Mouse (Mus musculus): ENCODE measurements around the gene Git1. TPM values are rescaled to one million over a fixed set of nuclear protein-coding genes. Genes with fewer than 3 reads are reported as not detected.

Git1 gene
- polyA plus RNA-seq (2012; rRNA removed), result 84.9 and 92.0 TPM in 2 replicates

DNA sequence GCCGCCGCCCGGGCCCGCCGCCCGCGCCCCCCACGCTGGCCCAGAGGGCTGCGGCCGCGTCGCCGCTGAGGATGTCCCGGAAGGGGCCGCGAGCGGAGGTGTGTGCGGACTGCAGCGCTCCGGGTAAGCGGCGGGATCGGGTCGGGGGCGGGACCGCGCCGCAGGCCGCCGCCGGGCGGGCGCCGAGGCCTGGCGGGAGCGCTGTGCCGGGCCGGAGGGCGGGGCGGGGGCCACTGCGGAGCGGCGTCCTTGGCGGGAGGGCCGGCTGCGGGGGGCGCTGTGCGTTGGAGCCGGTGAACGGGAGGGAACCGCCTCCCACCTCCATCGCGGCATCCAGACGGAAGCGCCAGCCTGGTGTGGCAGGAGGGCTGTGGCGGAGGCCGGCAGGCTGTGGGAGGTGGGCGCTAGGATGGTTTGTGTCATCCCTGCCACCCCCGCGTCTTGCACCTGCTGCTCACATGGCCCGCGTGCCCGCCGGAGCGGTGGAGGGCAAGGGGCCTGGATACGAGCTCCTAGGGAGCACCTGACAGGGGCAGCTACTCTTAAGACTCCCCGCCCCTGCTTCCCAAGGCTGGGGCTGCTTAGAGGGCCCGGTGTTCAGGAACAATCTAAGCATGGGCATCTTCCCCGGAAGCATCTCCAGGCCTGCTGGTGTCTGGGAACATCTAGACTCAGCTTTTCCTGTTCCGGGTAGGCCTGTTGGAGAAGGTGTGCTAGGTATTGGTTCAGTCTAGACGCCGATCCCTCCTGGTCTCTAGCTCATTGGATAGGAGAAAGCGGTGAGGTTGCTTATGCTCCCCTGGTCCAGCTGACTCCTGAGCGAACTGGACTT is at the start of gene Git1:
Gene Git1, plus strand, starts transcription at position 51 of the 832 bp plus-strand sequence.

DNA sequence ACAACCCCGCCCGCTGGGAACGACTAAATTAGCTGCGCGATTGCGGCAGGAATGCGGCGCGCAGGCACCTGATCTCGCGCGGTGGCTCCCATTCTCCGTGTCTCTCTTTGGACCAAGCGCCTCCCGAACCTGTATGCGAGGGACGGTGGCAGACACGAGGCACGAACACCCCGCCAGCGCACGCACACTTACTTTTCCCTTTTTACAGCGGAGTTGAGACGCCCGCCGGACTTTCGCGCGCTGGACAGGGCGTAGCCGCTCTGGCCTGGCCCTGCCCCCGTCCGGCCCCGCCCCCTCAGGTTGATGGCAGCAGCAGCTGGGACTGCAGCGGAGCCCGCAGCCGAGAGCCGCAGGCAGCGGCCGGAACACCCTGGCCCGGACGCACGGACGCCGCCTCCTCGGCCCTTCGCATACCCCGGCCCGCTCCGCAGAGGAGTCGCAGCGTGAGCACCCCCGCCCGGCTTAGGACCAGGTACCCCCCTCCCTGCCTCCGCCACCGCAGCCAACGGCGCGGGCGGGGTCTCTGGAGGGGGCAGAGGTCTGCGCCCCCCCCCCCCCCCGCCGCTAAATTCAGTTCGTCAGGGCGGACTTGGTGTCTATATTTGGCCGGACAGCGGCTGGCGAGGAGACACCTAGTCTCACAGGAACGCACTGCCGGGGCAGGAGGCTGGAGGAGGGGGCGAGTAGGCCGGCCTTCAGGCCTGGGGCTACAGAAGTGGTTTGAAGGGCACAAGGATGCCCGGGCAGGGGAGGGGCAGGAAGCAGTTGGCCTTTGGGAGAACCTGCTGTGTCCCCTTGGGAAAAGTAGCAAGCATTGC is 30.9 kb upstream of the Git1 start, which contains the start of gene Coro6:
Gene Coro6, plus strand, starts transcription at position 129 of the 818 bp plus-strand sequence.

DNA sequence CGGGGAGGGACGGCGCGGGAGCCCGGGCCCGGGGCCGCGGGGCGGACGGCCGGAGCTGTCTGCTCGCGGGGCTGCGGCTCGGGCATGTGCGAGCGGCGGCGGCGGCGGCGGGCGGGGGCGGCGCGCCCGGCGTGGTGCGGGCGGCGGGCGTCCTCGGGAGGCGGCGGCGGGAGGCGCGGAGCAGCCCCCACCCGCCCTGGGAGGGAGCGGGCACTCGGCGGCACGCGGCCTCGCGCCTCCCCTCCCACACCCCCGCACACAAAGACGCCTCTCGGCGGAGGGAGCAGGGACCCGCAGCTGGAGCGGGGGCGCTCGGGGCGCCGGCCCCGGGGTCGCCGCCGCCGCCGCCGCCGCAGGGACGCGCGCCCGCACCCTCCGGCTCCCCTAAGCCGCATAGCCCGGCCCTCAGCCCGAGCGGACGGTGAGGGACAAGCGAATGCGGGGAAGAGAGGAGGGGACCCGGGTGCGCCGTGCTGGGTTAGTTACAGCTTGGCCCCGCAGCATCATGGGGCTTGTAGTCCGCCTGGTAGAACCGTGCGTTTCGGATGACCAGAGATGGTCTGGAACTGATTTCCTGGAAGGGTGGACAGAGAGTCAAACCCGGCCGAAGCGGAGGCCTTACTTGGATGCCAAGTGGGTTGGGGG is 3.6 kb upstream of the Git1 start, which contains the start of gene Ankrd13b:
Gene Ankrd13b, minus strand, starts transcription at position 88 of the 645 bp plus-strand sequence.

DNA sequence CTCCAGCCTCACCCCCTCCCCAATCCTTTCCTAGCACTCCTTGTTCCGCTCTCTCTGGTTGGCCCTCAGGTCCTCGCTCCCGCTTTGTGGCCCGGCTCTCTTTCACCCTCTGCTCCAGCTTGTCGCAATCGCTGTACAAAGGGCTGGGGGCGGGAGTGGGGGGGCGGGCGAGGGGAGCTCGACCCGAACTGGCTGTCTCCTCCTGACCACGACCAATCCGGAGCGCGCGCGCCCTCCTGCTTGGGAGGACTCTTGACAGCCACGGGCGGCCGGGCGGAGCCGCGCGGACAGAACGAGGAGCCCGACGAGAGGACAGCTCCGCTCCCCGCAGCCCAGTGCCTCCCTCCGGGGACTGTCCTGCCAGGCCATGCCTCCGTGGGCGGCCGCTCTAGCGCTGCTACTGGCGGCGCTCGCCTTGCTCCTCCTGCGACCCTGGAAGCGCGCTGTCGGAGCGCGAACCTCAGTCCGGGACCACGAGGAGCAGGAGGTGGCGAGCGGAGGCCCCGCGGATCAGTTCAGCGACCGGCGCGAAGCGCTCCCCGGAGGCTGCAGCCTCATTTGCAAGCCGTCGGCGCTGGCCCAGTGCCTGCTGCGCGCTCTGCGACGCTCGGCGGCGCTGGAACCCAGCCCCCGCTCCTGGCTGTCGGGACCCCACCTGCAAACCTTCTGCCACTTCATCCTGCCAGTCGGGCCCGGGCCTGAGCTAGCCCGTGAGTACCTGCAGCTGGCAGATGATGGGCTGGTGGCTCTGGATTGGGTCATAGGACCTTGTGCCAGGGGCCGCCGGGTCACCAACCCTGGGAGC is 21.7 kb downstream of the Git1 start, which contains the start of gene Abhd15:
Gene Abhd15, plus strand, starts transcription at position 290 of the 805 bp plus-strand sequence.

DNA sequence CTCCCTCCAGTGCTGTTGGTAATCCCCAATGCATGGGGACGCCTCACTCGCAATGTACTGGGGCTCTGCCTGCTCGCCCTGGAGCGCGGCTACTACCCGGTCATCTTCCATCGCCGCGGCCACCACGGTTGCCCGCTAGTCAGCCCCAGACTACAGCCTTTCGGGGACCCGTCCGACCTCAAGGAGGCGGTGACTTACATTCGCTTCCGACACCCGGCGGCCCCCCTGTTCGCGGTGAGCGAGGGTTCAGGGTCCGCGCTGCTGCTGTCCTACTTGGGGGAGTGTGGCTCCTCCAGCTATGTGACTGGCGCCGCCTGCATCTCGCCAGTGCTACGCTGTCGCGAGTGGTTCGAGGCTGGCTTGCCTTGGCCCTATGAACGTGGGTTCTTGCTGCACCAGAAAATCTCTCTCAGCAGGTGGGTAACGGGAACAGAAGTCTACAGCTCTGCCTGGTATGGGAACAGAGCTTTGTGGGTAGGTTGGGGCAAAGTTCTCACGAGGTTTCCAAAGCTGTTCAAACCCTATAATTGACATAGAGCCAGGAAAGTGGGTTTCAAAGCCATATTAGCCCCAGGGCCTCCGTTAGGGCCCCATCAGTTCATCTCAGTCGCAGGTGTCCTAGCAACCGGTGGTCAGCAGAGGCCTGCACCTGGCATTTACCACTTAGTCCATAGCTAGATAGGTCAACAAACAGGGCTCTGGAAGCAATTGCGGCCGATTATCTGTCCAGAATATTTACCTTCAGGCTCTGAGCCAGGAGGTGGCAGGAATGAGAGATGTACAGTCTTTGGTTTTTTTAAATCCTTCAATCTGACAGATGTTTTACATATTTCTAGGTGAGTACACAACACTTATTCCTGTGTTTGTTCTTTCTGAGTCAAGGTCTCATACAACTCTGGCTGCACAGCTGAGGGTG is 22.5 kb downstream of the Git1 start, which contains the start of gene Trp53i13:
Gene Trp53i13, minus strand, starts transcription at position 344 of the 916 bp plus-strand sequence.

GRCm38 (mm10) chr11:77519043-77519442 is 25.7 kb downstream of the Git1 start, which contains the start of gene Gm10392:
Gene Gm10392 (minus strand): TSS chr11:77519198.

Other genes with a start within 250 kb of the Git1 start
- gene Coro6, start 31.2 kb upstream of the Git1 start, polyA plus RNA-seq (2012; rRNA removed), result 1.3 and 1.6 TPM in 2 replicates
- 36.9 and 37.0 TPM in 2 replicates for gene Ankrd13b, start 3.9 kb upstream of the Git1 start, polyA plus RNA-seq (2012; rRNA removed)
- gene Abhd15, start 21.6 kb downstream of the Git1 start, polyA plus RNA-seq (2012; rRNA removed), result 2.2 and 2.5 TPM in 2 replicates
- gene Trp53i13, start 22.4 kb downstream of the Git1 start, polyA plus RNA-seq (2012; rRNA removed), result 24.3 and 28.4 TPM in 2 replicates
- not detected in 2 replicates for gene Gm10392, start 25.6 kb downstream of the Git1 start, polyA plus RNA-seq (2012; rRNA removed)
- gene Taok1, start 114.3 kb downstream of the Git1 start, polyA plus RNA-seq (2012; rRNA removed), result 2.3 and 2.4 TPM in 2 replicates
- gene Nufip2, start 192.6 kb downstream of the Git1 start, polyA plus RNA-seq (2012; rRNA removed), result 10.1 and 12.6 TPM in 2 replicates
- not detected in 2 replicates for gene Cryba1, start 231.7 kb downstream of the Git1 start, polyA plus RNA-seq (2012; rRNA removed)

Measured in colon, adult 2 months (tissue).